Mouse (Mus musculus) brain, embryonic 18.5 days (tissue): Measurements from ENCODE around the gene Rtn1.
"Not testable (repeated sequence)": the region's sequence is repeated elsewhere in the genome, so short reads cannot be mapped to it uniquely, and the experiment has no call there.

Source experiments
- DNase-seq: peaks from one replicate; pipeline ENCODE4 v3.0.0-alpha.2; 2012; ENCODE audit warnings: low read depth, low spot score

Rtn1 gene

GRCm38 (mm10) chr12:72324210-72324871 is 84.5 kb downstream of the Rtn1 start:
- no peak for DNase-seq

GRCm38 (mm10) chr12:72323778-72324177 is 85.1 kb downstream of the Rtn1 start:
- no peak for DNase-seq

- no peak for DNase-seq
Measured at GRCm38 (mm10) chr12:72315732-72316465, 93.0 kb downstream of the Rtn1 start.

GRCm38 (mm10) chr12:72310818-72311217 is 98.0 kb downstream of the Rtn1 start:
- DNase-seq = no peak

- no peak for DNase-seq
Measured at GRCm38 (mm10) chr12:72308506-72308905, 100.3 kb downstream of the Rtn1 start.

GRCm38 (mm10) chr12:72306281-72306680 is 102.6 kb downstream of the Rtn1 start:
- DNase-seq = no peak

GRCm38 (mm10) chr12:72305421-72305820 is 103.4 kb downstream of the Rtn1 start:
- DNase-seq = no peak

- no peak for DNase-seq
Measured at GRCm38 (mm10) chr12:72304985-72305384, 103.9 kb downstream of the Rtn1 start.

GRCm38 (mm10) chr12:72304347-72304688 is 104.5 kb downstream of the Rtn1 start:
- no peak for DNase-seq

- DNase-seq = no peak
Measured at GRCm38 (mm10) chr12:72303624-72304346, 105.1 kb downstream of the Rtn1 start.

GRCm38 (mm10) chr12:72301431-72301830 is 107.4 kb downstream of the Rtn1 start:
- DNase-seq = no peak

GRCm38 (mm10) chr12:72300971-72301370 is 107.9 kb downstream of the Rtn1 start:
- no peak for DNase-seq

- no peak for DNase-seq
Measured at GRCm38 (mm10) chr12:72298222-72298621, 110.6 kb downstream of the Rtn1 start.

GRCm38 (mm10) chr12:72296552-72296951 is 112.3 kb downstream of the Rtn1 start:
- no peak for DNase-seq

GRCm38 (mm10) chr12:72293185-72293584 is 115.7 kb downstream of the Rtn1 start:
- not testable (repeated sequence) for DNase-seq

GRCm38 (mm10) chr12:72292566-72292965 is 116.3 kb downstream of the Rtn1 start:
- DNase-seq = no peak

- DNase-seq = no peak
Measured at GRCm38 (mm10) chr12:72291266-72291665, 117.6 kb downstream of the Rtn1 start.

GRCm38 (mm10) chr12:72288215-72288614 is 120.6 kb downstream of the Rtn1 start:
- DNase-seq = no peak

GRCm38 (mm10) chr12:72287332-72288004 is 121.4 kb downstream of the Rtn1 start:
- no peak for DNase-seq

GRCm38 (mm10) chr12:72285366-72286345 is 123.2 kb downstream of the Rtn1 start:
- peak; percentile 76 for DNase-seq

- no peak for DNase-seq
Measured at GRCm38 (mm10) chr12:72284576-72284975, 124.3 kb downstream of the Rtn1 start.
